Mouse (Mus musculus) E14TG2a.4 (cell line): ENCODE data around the gene Tmem243.

Source experiments
- CTCF ChIP-seq: conservative IDR thresholded peaks from 2 replicates; pipeline ENCODE4 v1.5.1; 2014; ENCODE audit warnings: low read length
- NANOG ChIP-seq: IDR thresholded peaks from 2 replicates; pipeline ENCODE4 v1.6.1; 2014; ENCODE audit warnings: borderline replicate concordance, low read length, mixed read lengths
- POU5F1 ChIP-seq: IDR thresholded peaks from 2 replicates; pipeline ENCODE4 v1.6.1; 2014; ENCODE audit warnings: low read length, borderline replicate concordance

DNA sequence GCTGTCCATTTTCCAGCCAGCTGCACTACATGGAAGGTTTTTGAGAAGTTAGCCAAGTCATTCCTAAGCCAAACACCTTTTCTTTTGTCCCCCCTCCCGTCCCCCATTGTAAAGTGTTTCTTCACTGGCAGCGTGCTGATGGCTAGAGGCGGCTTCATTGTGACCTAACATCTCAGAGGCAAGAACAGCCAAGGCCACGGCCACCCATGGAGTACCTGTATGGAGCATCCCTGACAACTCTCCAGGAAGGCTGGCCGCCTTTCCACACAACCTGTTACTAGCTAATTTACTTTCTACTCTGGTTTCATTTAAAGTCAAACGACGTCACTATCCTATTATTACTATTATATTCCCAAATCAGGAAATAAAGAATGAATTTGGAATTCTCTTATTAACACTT lies 31.3 kb downstream of the Tmem243 start:
- no peak for TF ChIP-seq CTCF
- no peak; the same call in 1 of the 2 replicates for TF ChIP-seq NANOG
- no peak for TF ChIP-seq POU5F1
